Mouse (Mus musculus): ENCODE data around the gene Nkg7.

DNA sequence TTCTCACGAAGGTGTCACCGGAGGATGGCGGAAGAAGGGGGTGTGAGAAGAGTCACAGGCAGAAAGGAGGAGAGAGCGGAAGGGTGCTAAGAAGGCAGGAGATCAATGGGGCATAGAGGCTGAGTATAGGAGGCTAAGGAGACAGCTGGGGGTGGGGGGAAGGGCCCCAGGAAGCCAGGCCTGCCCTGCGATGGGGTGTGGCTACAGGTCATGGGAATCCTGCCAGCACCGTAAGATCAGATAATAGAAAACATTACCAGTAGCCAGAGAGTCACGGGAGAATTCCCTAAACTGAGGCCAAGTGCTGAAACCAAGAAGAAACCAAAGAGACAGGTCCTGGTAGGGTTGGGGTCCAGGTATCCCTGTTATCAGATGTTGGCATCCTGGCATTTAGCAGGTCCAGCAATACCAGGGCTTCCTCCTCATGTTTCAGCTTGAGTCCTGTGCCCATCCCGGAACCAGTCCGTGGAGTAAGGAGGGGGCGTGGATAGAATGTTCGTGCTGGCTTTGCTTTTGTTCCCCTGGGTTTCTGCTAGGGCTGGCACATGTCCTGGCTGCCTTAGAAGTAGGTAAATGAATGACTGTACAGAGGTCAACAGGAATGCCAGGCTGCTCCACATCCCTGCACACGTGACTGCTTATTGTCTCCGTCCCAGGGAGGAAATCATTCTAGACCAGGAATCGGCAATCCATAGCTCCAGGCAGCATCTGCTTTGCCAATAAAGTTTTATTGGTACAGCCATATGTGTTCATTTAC is 16.9 kb downstream of the Nkg7 start:
- no peak for TF ChIP-seq POLR2A (IDR thresholded peaks at IDR 0.05; ENCODE audit: control insufficient read depth, extremely low read depth, insufficient read depth, low read length, poor library complexity)
- no peak for TF ChIP-seq CTCF (IDR thresholded peaks at IDR 0.05; ENCODE audit: borderline replicate concordance, control insufficient read depth, extremely low read depth, insufficient read depth, low read length, poor library complexity)
